Mouse (Mus musculus): ENCODE measurements at regions not wholly inside any gene's neighbourhood (a gene's known extent, or its start where the extent isn't known, plus 50 kb on each side); places are given as distances from the start of the nearest gene placed in this dataset.

DNA sequence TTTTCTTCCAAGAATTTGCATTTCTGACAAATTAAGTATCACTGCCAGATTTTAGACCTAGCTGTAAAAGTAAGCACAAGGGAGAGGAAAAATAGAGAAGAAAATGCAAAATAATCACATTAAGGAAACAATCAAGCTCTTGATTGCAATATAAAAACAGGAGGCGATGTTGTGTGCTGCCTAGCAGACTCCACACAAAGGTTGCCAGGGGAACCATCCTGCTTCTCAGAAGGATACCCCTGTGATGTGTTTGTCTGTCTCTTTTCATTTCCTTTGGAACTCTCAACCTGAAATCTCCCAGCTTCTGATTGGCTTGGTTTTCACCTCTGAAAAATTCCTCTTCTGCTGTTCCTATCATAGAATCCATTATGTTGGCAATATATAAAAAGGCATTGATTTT, 514.3 kb upstream of the Atp2b1 start:
- Histone ChIP-seq H3K4me3 (ENCODE audit: low read depth, low read length) (no peak overlapping the region), H3K9me3 (replicated peaks; ENCODE audit: control insufficient read depth, low read length) (no peaks in the 10 kb centered on the region), H3K4me2 (ENCODE audit: low read depth, low read length) (no peak overlapping the region), H3K27me3 (ENCODE audit: control insufficient read depth, insufficient read depth, low read length) (no peaks in the 10 kb centered on the region), H3K36me3 (replicated peaks; ENCODE audit: control insufficient read depth, insufficient read depth, low read depth, low read length) (no peaks in the 10 kb centered on the region), H3K4me1 (ENCODE audit: control insufficient read depth, insufficient read depth, low read length) (no peaks in the 10 kb centered on the region), H3K9ac (replicated peaks; ENCODE audit: low read length) (no peak overlapping the region), H3K27ac (replicated peaks; ENCODE audit: low read depth, low read length) (no peak overlapping the region)
- DNase-seq (ENCODE audit: low spot score) (peak; percentile 58), ATAC-seq (replicated peaks; ENCODE audit: insufficient number of reproducible peaks, low FRiP score, low TSS enrichment, low read depth) (no peak)
- WGBS: 43% methylated on average over 1 of the region's 1 CpGs

GRCm38 (mm10) chr10:98417807-98418743, 496.1 kb upstream of the Atp2b1 start:
- DNase-seq (ENCODE audit: low spot score) (no peak), ATAC-seq (replicated peaks; ENCODE audit: insufficient number of reproducible peaks, low FRiP score, low TSS enrichment, low read depth) (no peak)
- Histone ChIP-seq H3K4me1 (ENCODE audit: control insufficient read depth, insufficient read depth, low read length) (no peaks in the 10 kb centered on the region), H3K27ac (replicated peaks; ENCODE audit: low read depth, low read length) (no peak overlapping the region), H3K9me3 (replicated peaks; ENCODE audit: control insufficient read depth, low read length) (no peaks in the 10 kb centered on the region), H3K9ac (replicated peaks; ENCODE audit: low read length) (no peak overlapping the region), H3K4me2 (ENCODE audit: low read depth, low read length) (no peak overlapping the region), H3K36me3 (replicated peaks; ENCODE audit: control insufficient read depth, insufficient read depth, low read depth, low read length) (no peaks in the 10 kb centered on the region), H3K27me3 (ENCODE audit: control insufficient read depth, insufficient read depth, low read length) (no peaks in the 10 kb centered on the region), H3K4me3 (ENCODE audit: low read depth, low read length) (no peak overlapping the region)
- WGBS: 79% methylated on average over 16 of the region's 17 CpGs

- H3K4me3 ChIP-seq (ENCODE audit: low read depth, low read length): no peak overlapping the region
- ATAC-seq (replicated peaks; ENCODE audit: insufficient number of reproducible peaks, low FRiP score, low TSS enrichment, low read depth) (no peak), DNase-seq (ENCODE audit: low spot score) (no peak)
- H3K9ac ChIP-seq (replicated peaks; ENCODE audit: low read length): no peak overlapping the region
- WGBS: 92% methylated on average over 1 of the region's 1 CpGs
- no peaks in the 10 kb centered on the region for H3K27me3 ChIP-seq (ENCODE audit: control insufficient read depth, insufficient read depth, low read length)
- no peak overlapping the region for H3K4me2 ChIP-seq (ENCODE audit: low read depth, low read length)
- H3K36me3 ChIP-seq (replicated peaks; ENCODE audit: control insufficient read depth, insufficient read depth, low read depth, low read length): no peaks in the 10 kb centered on the region
- no peak overlapping the region for H3K27ac ChIP-seq (replicated peaks; ENCODE audit: low read depth, low read length)
- H3K9me3 ChIP-seq (replicated peaks; ENCODE audit: control insufficient read depth, low read length): no peaks in the 10 kb centered on the region
- H3K4me1 ChIP-seq (ENCODE audit: control insufficient read depth, insufficient read depth, low read length): no peaks in the 10 kb centered on the region
These were observed 489.8 kb upstream of the Atp2b1 start for GRCm38 (mm10) chr10:98424450-98424849.

DNA sequence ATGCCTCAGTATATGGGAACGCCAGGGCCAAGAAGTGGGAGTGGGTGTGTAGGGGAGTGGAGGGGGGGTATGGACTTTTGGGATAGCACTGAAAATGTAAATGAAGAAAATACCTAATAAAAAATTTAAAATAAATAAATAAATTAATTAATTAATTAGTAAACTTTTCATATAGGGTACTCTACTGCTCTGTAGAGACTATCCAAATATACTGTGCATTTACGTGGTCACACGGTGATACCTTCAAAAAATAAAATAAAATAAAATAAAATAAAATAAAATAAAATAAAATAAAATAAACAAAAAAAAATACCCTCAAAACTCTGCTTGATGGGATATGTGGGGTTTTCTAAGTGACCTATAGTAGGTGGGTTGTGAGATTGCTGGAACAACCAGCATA, 479.2 kb upstream of the Atp2b1 start:
- ATAC-seq (replicated peaks; ENCODE audit: insufficient number of reproducible peaks, low FRiP score, low TSS enrichment, low read depth) (no peak), DNase-seq (ENCODE audit: low spot score) (no peak)
- Histone ChIP-seq H3K4me2 (ENCODE audit: low read depth, low read length) (no peak overlapping the region), H3K9me3 (replicated peaks; ENCODE audit: control insufficient read depth, low read length) (no peaks in the 10 kb centered on the region), H3K9ac (replicated peaks; ENCODE audit: low read length) (no peak overlapping the region), H3K4me3 (ENCODE audit: low read depth, low read length) (no peak overlapping the region), H3K4me1 (ENCODE audit: control insufficient read depth, insufficient read depth, low read length) (no peaks in the 10 kb centered on the region), H3K27me3 (ENCODE audit: control insufficient read depth, insufficient read depth, low read length) (no peaks in the 10 kb centered on the region), H3K36me3 (replicated peaks; ENCODE audit: control insufficient read depth, insufficient read depth, low read depth, low read length) (no peaks in the 10 kb centered on the region), H3K27ac (replicated peaks; ENCODE audit: low read depth, low read length) (no peak overlapping the region)
- WGBS: 97% methylated on average over 3 of the region's 3 CpGs

DNA sequence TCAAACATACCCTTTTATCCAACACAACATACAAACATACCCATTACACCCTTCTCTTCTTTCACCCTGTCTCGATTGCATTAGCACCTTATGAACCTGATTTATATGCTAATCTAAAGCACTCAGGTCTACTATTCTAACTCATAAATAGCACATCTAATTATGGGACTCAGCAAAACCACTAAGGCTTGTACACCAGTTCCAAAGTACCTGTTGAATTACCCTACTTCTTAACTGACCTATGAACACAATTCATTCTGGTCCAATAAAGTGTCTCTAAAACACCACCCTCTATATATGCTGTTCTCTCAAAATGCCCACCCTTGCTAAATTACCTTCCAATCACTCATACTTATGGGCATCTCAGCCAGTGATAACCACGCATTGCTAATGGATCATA, 452.7 kb upstream of the Atp2b1 start:
- WGBS: 89% methylated on average over 2 of the region's 2 CpGs
- H3K4me1 ChIP-seq (ENCODE audit: control insufficient read depth, insufficient read depth, low read length): no peaks in the 10 kb centered on the region
- no peak for DNase-seq (ENCODE audit: low spot score)
- no peaks in the 10 kb centered on the region for H3K36me3 ChIP-seq (replicated peaks; ENCODE audit: control insufficient read depth, insufficient read depth, low read depth, low read length)
- ATAC-seq (replicated peaks; ENCODE audit: insufficient number of reproducible peaks, low FRiP score, low TSS enrichment, low read depth): no peak
- no peak overlapping the region for H3K4me2 ChIP-seq (ENCODE audit: low read depth, low read length)
- H3K27ac ChIP-seq (replicated peaks; ENCODE audit: low read depth, low read length): no peak overlapping the region
- H3K9ac ChIP-seq (replicated peaks; ENCODE audit: low read length): no peak overlapping the region
- no peaks in the 10 kb centered on the region for H3K9me3 ChIP-seq (replicated peaks; ENCODE audit: control insufficient read depth, low read length)
- no peak overlapping the region for H3K4me3 ChIP-seq (ENCODE audit: low read depth, low read length)
- H3K27me3 ChIP-seq (ENCODE audit: control insufficient read depth, insufficient read depth, low read length): no peaks in the 10 kb centered on the region

GRCm38 (mm10) chr10:98474581-98474980, 439.6 kb upstream of the Atp2b1 start:
- Histone ChIP-seq H3K9me3 (replicated peaks; ENCODE audit: control insufficient read depth, low read length) (no peaks in the 10 kb centered on the region), H3K4me1 (ENCODE audit: control insufficient read depth, insufficient read depth, low read length) (no peaks in the 10 kb centered on the region), H3K4me2 (ENCODE audit: low read depth, low read length) (no peak overlapping the region), H3K4me3 (ENCODE audit: low read depth, low read length) (no peak overlapping the region), H3K9ac (replicated peaks; ENCODE audit: low read length) (no peak overlapping the region), H3K27ac (replicated peaks; ENCODE audit: low read depth, low read length) (no peak overlapping the region), H3K27me3 (ENCODE audit: control insufficient read depth, insufficient read depth, low read length) (no peaks in the 10 kb centered on the region), H3K36me3 (replicated peaks; ENCODE audit: control insufficient read depth, insufficient read depth, low read depth, low read length) (no peaks in the 10 kb centered on the region)
- DNase-seq (ENCODE audit: low spot score): no peak
- no peak for ATAC-seq (replicated peaks; ENCODE audit: insufficient number of reproducible peaks, low FRiP score, low TSS enrichment, low read depth)
- WGBS: 82% methylated on average over 3 of the region's 3 CpGs

DNA sequence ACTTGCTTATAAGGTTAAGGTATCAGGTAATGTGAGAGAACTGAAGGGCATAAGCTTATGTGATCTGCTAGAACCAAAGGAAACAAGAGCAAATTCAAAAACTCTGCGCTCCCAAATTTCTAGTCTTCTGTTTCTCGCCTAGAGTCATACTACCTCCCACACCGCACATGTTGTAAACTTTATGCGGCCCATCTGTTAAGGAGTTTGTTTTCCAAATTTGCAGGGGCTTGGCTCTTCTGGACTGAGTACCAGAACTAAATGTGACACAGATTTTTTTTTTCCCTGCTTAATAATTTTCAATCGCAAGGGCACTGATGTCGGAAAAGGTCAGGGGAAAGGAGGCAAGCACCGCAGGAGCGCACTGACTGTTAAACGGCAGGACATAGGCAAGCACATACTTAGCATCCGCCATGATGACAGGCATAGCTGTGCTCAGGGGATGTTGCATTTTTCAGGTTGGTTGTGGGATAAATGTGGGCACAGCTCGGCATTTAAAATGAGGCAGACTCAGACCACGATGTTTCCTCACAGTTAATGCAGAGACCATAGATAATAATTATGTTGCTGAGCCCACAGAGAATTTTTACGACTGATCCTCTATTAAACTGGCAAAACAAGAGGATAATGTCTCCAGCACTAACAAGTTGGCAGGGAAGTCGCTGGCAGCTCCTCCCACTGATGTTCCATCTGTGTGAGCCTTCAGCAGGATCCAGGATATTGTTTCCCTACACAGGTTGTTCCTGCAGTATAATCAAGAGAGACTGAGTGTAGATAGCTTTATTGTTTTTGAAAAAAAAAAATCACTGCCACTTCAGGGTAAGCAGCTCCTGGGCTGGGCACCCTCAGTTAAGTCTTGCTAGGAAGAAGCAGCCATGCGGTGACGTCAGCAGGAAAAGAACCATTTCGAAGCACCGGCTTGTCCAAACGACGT, 428.2 kb upstream of the Atp2b1 start:
- Histone ChIP-seq H3K36me3 (replicated peaks; ENCODE audit: control insufficient read depth, insufficient read depth, low read depth, low read length) (no peaks in the 10 kb centered on the region), H3K27ac (replicated peaks; ENCODE audit: low read depth, low read length) (no peak overlapping the region), H3K4me1 (ENCODE audit: control insufficient read depth, insufficient read depth, low read length) (no peaks in the 10 kb centered on the region), H3K27me3 (ENCODE audit: control insufficient read depth, insufficient read depth, low read length) (no peaks in the 10 kb centered on the region), H3K9ac (replicated peaks; ENCODE audit: low read length) (no peak overlapping the region), H3K4me3 (ENCODE audit: low read depth, low read length) (no peak overlapping the region), H3K9me3 (replicated peaks; ENCODE audit: control insufficient read depth, low read length) (no peaks in the 10 kb centered on the region), H3K4me2 (ENCODE audit: low read depth, low read length) (no peak overlapping the region)
- peak; percentile 64 for DNase-seq (ENCODE audit: low spot score)
- WGBS: 67% methylated on average over 20 of the region's 20 CpGs
- ATAC-seq (replicated peaks; ENCODE audit: insufficient number of reproducible peaks, low FRiP score, low TSS enrichment, low read depth): no peak

GRCm38 (mm10) chr10:98494354-98494753, 419.9 kb upstream of the Atp2b1 start:
- Histone ChIP-seq H3K4me2 (ENCODE audit: low read depth, low read length) (no peak overlapping the region), H3K27me3 (ENCODE audit: control insufficient read depth, insufficient read depth, low read length) (no peaks in the 10 kb centered on the region), H3K9ac (replicated peaks; ENCODE audit: low read length) (no peak overlapping the region), H3K9me3 (replicated peaks; ENCODE audit: control insufficient read depth, low read length) (no peaks in the 10 kb centered on the region), H3K36me3 (replicated peaks; ENCODE audit: control insufficient read depth, insufficient read depth, low read depth, low read length) (no peaks in the 10 kb centered on the region), H3K4me1 (ENCODE audit: control insufficient read depth, insufficient read depth, low read length) (no peaks in the 10 kb centered on the region), H3K4me3 (ENCODE audit: low read depth, low read length) (no peak overlapping the region), H3K27ac (replicated peaks; ENCODE audit: low read depth, low read length) (no peak overlapping the region)
- DNase-seq (ENCODE audit: low spot score): peak; percentile 82
- ATAC-seq (replicated peaks; ENCODE audit: insufficient number of reproducible peaks, low FRiP score, low TSS enrichment, low read depth): no peak
- WGBS: 11% methylated on average over 8 of the region's 8 CpGs
